Mouse (Mus musculus) erythroid progenitor cell, adult 5-6 weeks (primary cell): Measurements from ENCODE around the gene Hspb2. TPM values are rescaled to one million over a fixed set of nuclear protein-coding genes. Genes with fewer than 3 reads are reported as not detected.

Experiments used
- ATAC-seq: replicated peaks from 2 replicates; pipeline ENCODE4 v1.8.0; 2016; ENCODE audit warnings: moderate number of reproducible peaks, mild to moderate bottlenecking, moderate TSS enrichment, inconsistent platforms; ENCODE audit not compliant: poor library complexity, low FRiP score, severe bottlenecking
- total RNA-seq, 2 experiments: library from RNA; stranded (forward) in 1 of 2; stranded (reverse) in 1 of 2; fragments of 150-400 nt in 1 of 2; fragments of 186-747, 209-891 nt in 1 of 2; gene quantifications; 2 replicates each; pipeline versions ENCODE4 v1.2.3 to v1.2.4; 2015 to 2017; ENCODE audit warnings: low replicate concordance in 2 of 2

Hspb2 gene
- total RNA-seq, 2 experiments from 2014 or later: not detected

DNA sequence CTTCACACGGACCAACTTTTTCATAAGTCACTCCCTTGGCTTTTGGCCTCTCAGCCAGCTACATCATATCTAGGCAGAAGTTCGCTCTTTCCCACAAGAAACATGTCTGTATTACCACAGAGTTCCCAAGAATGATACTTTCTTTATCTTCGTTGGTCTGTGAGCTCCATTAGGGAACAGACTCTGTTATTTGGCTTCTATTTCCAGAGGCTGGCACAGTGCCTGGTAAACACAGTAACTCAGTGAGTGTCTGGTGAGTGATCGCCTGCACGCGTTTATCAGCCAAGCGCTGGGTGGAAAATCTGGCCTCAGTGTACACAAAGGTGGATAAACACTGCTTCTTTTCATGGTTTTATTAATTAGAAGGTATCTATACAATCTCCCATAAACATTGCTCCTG is 28.7 kb downstream of the Hspb2 start:
- ATAC-seq: no peak

DNA sequence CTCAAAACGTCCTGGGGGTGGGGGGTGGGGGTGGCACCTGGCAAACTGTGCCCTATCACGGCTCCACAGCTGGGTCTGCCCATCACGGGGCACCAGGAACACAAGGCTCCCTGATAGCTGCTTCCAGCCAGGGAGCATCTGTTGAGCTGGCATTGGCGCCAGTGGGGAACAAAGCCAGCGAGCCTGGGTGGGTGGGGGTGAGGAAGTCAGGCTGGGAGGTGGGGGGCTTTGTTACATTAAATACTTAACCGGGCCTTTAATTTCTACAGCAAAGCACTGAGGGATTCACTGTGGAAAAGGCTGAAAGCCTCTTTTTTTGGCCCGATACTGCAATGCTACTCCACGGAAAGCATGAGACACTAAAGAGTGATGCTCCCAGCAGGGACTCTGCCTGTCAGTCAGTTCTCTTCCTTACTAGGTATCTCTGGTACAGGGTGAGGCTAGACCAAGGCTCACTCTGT is 29.7 kb downstream of the Hspb2 start:
- ATAC-seq: no peak

DNA sequence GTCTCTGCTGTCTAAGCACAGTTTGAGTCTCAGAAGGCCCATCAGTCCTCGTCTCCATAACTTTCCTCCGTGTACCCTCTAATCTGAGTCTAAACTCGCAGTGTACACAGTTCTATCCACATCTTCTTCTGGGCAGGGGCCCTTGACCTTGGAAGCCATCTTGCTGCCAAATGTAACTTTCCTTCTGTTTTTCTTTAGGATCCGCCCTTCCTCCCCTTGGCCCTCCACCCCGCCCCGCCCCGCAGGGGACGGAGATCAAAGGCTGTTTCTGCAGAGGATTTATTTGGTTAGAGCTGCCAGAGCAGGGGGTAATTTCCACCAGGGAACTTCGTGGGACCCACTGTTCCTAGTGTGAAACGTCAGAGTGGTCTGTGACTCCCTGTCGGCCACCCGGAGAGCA is 31.1 kb downstream of the Hspb2 start:
- ATAC-seq: no peak

DNA sequence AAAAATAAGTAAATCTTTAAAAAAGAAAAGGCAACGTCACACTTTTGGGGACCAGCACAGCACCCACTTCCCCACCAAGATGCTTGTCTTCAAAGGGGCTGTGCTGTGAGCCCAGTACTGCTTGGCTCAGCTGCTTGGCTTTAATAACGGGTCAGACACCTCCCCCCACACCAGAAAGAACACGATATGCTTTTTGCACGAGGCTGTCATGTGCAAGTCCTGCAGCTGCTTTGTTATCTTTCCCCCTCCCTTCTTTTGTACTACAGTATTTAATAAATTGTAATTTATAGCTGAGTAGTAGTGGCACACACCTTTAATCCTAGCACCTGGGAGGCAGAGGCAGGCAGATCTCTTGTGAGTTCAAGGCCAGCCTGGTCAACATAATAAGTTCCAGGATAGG is 33.3 kb downstream of the Hspb2 start:
- no peak for ATAC-seq

DNA sequence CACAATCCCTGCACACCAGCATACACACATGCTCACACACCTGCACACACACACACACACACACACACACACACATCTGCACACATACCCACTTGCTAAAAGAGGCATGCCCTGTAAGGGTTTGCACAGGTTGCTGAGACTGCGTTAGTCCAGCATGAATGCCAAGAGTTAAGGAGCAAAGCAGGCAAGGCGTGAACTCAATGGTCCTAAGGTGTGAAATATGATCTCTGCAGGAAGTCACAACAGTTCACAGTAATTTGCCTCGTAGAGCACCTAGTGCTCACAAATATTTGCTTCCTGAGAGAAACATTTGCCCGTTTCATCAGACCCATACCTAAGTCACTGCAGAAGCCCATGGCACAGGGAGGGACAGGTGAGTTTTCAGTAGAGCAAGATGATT is 38.0 kb downstream of the Hspb2 start:
- no peak for ATAC-seq

DNA sequence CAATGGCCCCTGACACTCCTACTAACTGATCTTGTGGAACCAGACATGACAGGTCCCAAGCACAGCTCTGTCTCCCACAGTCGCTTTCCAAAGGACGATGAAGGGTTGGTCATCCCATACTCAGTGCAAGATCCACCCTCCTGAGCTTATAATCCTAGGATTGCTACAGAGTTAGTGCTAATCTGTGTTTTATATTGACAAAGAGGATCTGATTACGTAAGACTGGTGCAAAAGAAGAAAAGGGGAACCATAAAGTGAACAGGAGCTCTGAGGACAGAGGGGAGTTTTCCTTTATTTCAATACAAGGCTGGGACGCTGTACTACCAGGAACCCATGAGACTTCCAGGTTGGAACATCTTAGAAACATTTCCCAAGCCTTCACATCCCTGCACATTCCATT is 40.8 kb downstream of the Hspb2 start:
- no peak for ATAC-seq

DNA sequence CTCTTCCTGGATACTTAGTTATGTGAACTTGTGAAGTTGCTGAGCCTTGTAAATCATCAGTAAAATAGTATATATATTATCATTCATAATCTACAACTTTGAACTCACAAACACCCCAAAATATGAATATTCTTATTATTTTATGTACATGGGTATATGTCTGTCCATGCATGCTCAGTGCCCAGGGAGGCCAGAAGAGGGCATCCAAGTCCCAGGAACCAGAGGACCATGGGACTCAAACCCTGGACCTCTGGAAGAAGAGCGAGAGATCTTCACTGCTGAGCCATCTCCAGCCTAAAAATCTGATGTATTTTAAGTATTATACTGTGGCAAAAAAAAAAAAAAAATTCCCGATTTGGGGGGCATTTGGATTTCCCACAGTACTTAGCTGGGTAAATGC is 43.0 kb downstream of the Hspb2 start:
- no peak for ATAC-seq

DNA sequence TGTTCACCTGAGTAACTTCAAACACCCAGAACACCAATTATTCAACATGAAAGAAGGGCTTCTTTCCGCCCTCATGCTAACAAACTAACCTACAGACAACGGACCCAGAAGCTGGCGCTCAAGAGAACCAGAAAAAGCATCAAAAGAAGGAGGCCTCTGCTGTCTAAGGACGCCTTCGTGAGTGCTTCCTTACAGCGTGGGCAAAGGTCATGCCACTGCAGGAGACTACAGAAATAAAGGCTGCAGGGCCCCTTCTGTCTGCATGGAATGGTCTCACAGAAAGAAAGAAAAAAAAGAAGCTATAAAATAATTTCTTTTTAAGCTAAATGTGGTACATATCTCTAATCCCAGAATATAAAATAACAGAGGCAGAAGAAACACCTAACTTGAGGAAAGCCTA is 47.2 kb downstream of the Hspb2 start:
- no peak for ATAC-seq

Other genes with a start within 250 kb of the Hspb2 start
- gene Pts, start 223.6 kb downstream of the Hspb2 start, total RNA-seq (2015; ENCODE audit: low replicate concordance): 37.3 and 40.0 TPM in 2 replicates
- gene Pts, start 223.6 kb downstream of the Hspb2 start, total RNA-seq (2017; ENCODE audit: low replicate concordance): 3.7 and 17.7 TPM in 2 replicates
- gene Il18, start 197.5 kb downstream of the Hspb2 start, total RNA-seq (2015; ENCODE audit: low replicate concordance): 10.8 and 13.8 TPM in 2 replicates
- 1.1 and 11.3 TPM in 2 replicates for gene Il18, start 197.5 kb downstream of the Hspb2 start, total RNA-seq (2017; ENCODE audit: low replicate concordance)
- gene Bco2, start 197.2 kb downstream of the Hspb2 start, total RNA-seq (2015; ENCODE audit: low replicate concordance): not detected in 2 replicates
- not detected in 2 replicates for gene Bco2, start 197.2 kb downstream of the Hspb2 start, total RNA-seq (2017; ENCODE audit: low replicate concordance)
- gene Tex12, start 191.0 kb downstream of the Hspb2 start, total RNA-seq (2015; ENCODE audit: low replicate concordance): not detected in 2 replicates
- gene Tex12, start 191.0 kb downstream of the Hspb2 start, total RNA-seq (2017; ENCODE audit: low replicate concordance): not detected in 2 replicates
- gene Sdhd, start 148.5 kb downstream of the Hspb2 start, total RNA-seq (2015; ENCODE audit: low replicate concordance): 79.6 and 82.2 TPM in 2 replicates
- gene Sdhd, start 148.5 kb downstream of the Hspb2 start, total RNA-seq (2017; ENCODE audit: low replicate concordance): 43.1 and 59.0 TPM in 2 replicates
- gene Timm8b, start 148.4 kb downstream of the Hspb2 start, total RNA-seq (2015; ENCODE audit: low replicate concordance): 29.6 and 98.1 TPM in 2 replicates
- 22.5 and 77.4 TPM in 2 replicates for gene Timm8b, start 148.4 kb downstream of the Hspb2 start, total RNA-seq (2017; ENCODE audit: low replicate concordance)
- not detected in 2 replicates for gene Pih1d2, start 135.0 kb downstream of the Hspb2 start, total RNA-seq (2015; ENCODE audit: low replicate concordance)
- gene Pih1d2, start 135.0 kb downstream of the Hspb2 start, total RNA-seq (2017; ENCODE audit: low replicate concordance): 0.64 TPM in 1 of 2 replicates, not detected in the other
- 11.3 and 16.9 TPM in 2 replicates for gene Nkapd1, start 134.9 kb downstream of the Hspb2 start, total RNA-seq (2015; ENCODE audit: low replicate concordance)
- 7.2 and 11.9 TPM in 2 replicates for gene Nkapd1, start 134.9 kb downstream of the Hspb2 start, total RNA-seq (2017; ENCODE audit: low replicate concordance)
- 8.0 and 12.3 TPM in 2 replicates for gene Dlat, start 92.6 kb downstream of the Hspb2 start, total RNA-seq (2015; ENCODE audit: low replicate concordance)
- 6.9 and 15.3 TPM in 2 replicates for gene Dlat, start 92.6 kb downstream of the Hspb2 start, total RNA-seq (2017; ENCODE audit: low replicate concordance)
- not detected in 2 replicates for gene Dixdc1, start 12.8 kb downstream of the Hspb2 start, total RNA-seq (2015; ENCODE audit: low replicate concordance)
- not detected in 2 replicates for gene Dixdc1, start 12.8 kb downstream of the Hspb2 start, total RNA-seq (2017; ENCODE audit: low replicate concordance)
- gene 2310030G06Rik, start 5.8 kb downstream of the Hspb2 start, total RNA-seq (2015; ENCODE audit: low replicate concordance): not detected in 2 replicates
- gene 2310030G06Rik, start 5.8 kb downstream of the Hspb2 start, total RNA-seq (2017; ENCODE audit: low replicate concordance): not detected in 2 replicates
- not detected in 2 replicates for gene Cryab, start 1.0 kb downstream of the Hspb2 start, total RNA-seq (2015; ENCODE audit: low replicate concordance)
- gene Cryab, start 1.0 kb downstream of the Hspb2 start, total RNA-seq (2017; ENCODE audit: low replicate concordance): not detected in 2 replicates
- gene Fdxacb1, start 15.9 kb upstream of the Hspb2 start, total RNA-seq (2015; ENCODE audit: low replicate concordance): 7.9 and 8.0 TPM in 2 replicates
- 6.8 and 8.2 TPM in 2 replicates for gene Fdxacb1, start 15.9 kb upstream of the Hspb2 start, total RNA-seq (2017; ENCODE audit: low replicate concordance)
- gene Alg9, start 22.7 kb upstream of the Hspb2 start, total RNA-seq (2015; ENCODE audit: low replicate concordance): 16.8 and 45.4 TPM in 2 replicates
- 11.4 and 14.8 TPM in 2 replicates for gene Alg9, start 22.7 kb upstream of the Hspb2 start, total RNA-seq (2017; ENCODE audit: low replicate concordance)
- 28.1 and 38.2 TPM in 2 replicates for gene 1110032A03Rik, start 23.2 kb upstream of the Hspb2 start, total RNA-seq (2015; ENCODE audit: low replicate concordance)
- gene 1110032A03Rik, start 23.2 kb upstream of the Hspb2 start, total RNA-seq (2017; ENCODE audit: low replicate concordance): 15.9 and 21.1 TPM in 2 replicates
- 88.0 and 88.3 TPM in 2 replicates for gene Ppp2r1b, start 92.9 kb upstream of the Hspb2 start, total RNA-seq (2015; ENCODE audit: low replicate concordance)
- gene Ppp2r1b, start 92.9 kb upstream of the Hspb2 start, total RNA-seq (2017; ENCODE audit: low replicate concordance): 87.7 and 116 TPM in 2 replicates